Mouse (Mus musculus): ENCODE measurements around the gene Pm20d1.
A peak's percentile ranks its signal among the peaks of the same experiment; 100 is the strongest.

Pm20d1 gene

GRCm38 (mm10) chr1:131827787-131828258, 30.6 kb downstream of the Pm20d1 start:
- peaks cover 84% of the 10 kb centered on the region for H3K4me1 ChIP-seq (replicated peaks; ENCODE audit: low read depth, low read length)
- peaks cover 37% of the 10 kb centered on the region for H3K36me3 ChIP-seq (ENCODE audit: insufficient read depth, low read length)
- H3K4me3 ChIP-seq (replicated peaks; ENCODE audit: low read length) = peak overlapping the region; percentile 96
- no peak for TF ChIP-seq CTCF (conservative IDR thresholded peaks at IDR 0.05; ENCODE audit: low read length)
- no peak for TF ChIP-seq POU5F1 (IDR thresholded peaks at IDR 0.05; ENCODE audit: borderline replicate concordance, low read length)
- no peak for TF ChIP-seq NANOG (IDR thresholded peaks at IDR 0.05; ENCODE audit: borderline replicate concordance, low read length)
- no peaks in the 10 kb centered on the region for H3K27me3 ChIP-seq (ENCODE audit: insufficient read depth, low read length)
- no peaks in the 10 kb centered on the region for H3K9me3 ChIP-seq (ENCODE audit: low read length)

GRCm38 (mm10) chr1:131828297-131829126, 31.3 kb downstream of the Pm20d1 start:
- peaks cover 43% of the 10 kb centered on the region for H3K36me3 ChIP-seq (ENCODE audit: insufficient read depth, low read length)
- TF ChIP-seq POU5F1 (IDR thresholded peaks at IDR 0.05; ENCODE audit: borderline replicate concordance, low read length) = no peak
- no peak for TF ChIP-seq CTCF (conservative IDR thresholded peaks at IDR 0.05; ENCODE audit: low read length)
- no peak for TF ChIP-seq NANOG (IDR thresholded peaks at IDR 0.05; ENCODE audit: borderline replicate concordance, low read length)
- no peaks in the 10 kb centered on the region for H3K9me3 ChIP-seq (ENCODE audit: low read length)
- peak overlapping the region; percentile 96 for H3K4me3 ChIP-seq (replicated peaks; ENCODE audit: low read length)
- peaks cover 83% of the 10 kb centered on the region for H3K4me1 ChIP-seq (replicated peaks; ENCODE audit: low read depth, low read length)
- H3K27me3 ChIP-seq (ENCODE audit: insufficient read depth, low read length) = no peaks in the 10 kb centered on the region

- no peak for TF ChIP-seq POU5F1 (IDR thresholded peaks at IDR 0.05; ENCODE audit: borderline replicate concordance, low read length)
- TF ChIP-seq NANOG (IDR thresholded peaks at IDR 0.05; ENCODE audit: borderline replicate concordance, low read length) = no peak
- TF ChIP-seq CTCF (conservative IDR thresholded peaks at IDR 0.05; ENCODE audit: low read length) = no peak
- H3K9me3 ChIP-seq (ENCODE audit: low read length) = no peaks in the 10 kb centered on the region
- peaks cover 83% of the 10 kb centered on the region for H3K4me1 ChIP-seq (replicated peaks; ENCODE audit: low read depth, low read length)
- no peaks in the 10 kb centered on the region for H3K27me3 ChIP-seq (ENCODE audit: insufficient read depth, low read length)
- peaks cover 51% of the 10 kb centered on the region for H3K36me3 ChIP-seq (ENCODE audit: insufficient read depth, low read length)
- H3K4me3 ChIP-seq (replicated peaks; ENCODE audit: low read length) = peak overlapping the region; percentile 96
Observed at GRCm38 (mm10) chr1:131829279-131829678, 32.1 kb downstream of the Pm20d1 start.

- Histone ChIP-seq H3K4me1 (replicated peaks; ENCODE audit: low read depth, low read length) (peaks cover 86% of the 10 kb centered on the region), H3K9me3 (ENCODE audit: low read length) (no peaks in the 10 kb centered on the region), H3K27me3 (ENCODE audit: insufficient read depth, low read length) (no peaks in the 10 kb centered on the region), H3K4me3 (replicated peaks; ENCODE audit: low read length) (0 out of 2 replicates have a peak overlapping the region, but pooled peaks have one; percentile 7), H3K36me3 (ENCODE audit: insufficient read depth, low read length) (peaks cover 64% of the 10 kb centered on the region)
- TF ChIP-seq POU5F1 (IDR thresholded peaks at IDR 0.05; ENCODE audit: borderline replicate concordance, low read length) (no peak), CTCF (conservative IDR thresholded peaks at IDR 0.05; ENCODE audit: low read length) (no peak), NANOG (IDR thresholded peaks at IDR 0.05; ENCODE audit: borderline replicate concordance, low read length) (no peak)
Observed at GRCm38 (mm10) chr1:131830561-131830960, 33.4 kb downstream of the Pm20d1 start.

GRCm38 (mm10) chr1:131830971-131831641, 33.9 kb downstream of the Pm20d1 start:
- Histone ChIP-seq H3K36me3 (ENCODE audit: insufficient read depth, low read length) (peaks cover 69% of the 10 kb centered on the region), H3K27me3 (ENCODE audit: insufficient read depth, low read length) (no peaks in the 10 kb centered on the region), H3K9me3 (ENCODE audit: low read length) (no peaks in the 10 kb centered on the region), H3K4me1 (replicated peaks; ENCODE audit: low read depth, low read length) (peaks cover 85% of the 10 kb centered on the region), H3K4me3 (replicated peaks; ENCODE audit: low read length) (0 out of 2 replicates have a peak overlapping the region, but pooled peaks have one; percentile 7)
- no peak for TF ChIP-seq NANOG (IDR thresholded peaks at IDR 0.05; ENCODE audit: borderline replicate concordance, low read length)
- TF ChIP-seq POU5F1 (IDR thresholded peaks at IDR 0.05; ENCODE audit: borderline replicate concordance, low read length) = no peak
- TF ChIP-seq CTCF (conservative IDR thresholded peaks at IDR 0.05; ENCODE audit: low read length) = no peak

- Histone ChIP-seq H3K9me3 (ENCODE audit: low read length) (no peaks in the 10 kb centered on the region), H3K27me3 (ENCODE audit: insufficient read depth, low read length) (no peaks in the 10 kb centered on the region), H3K4me1 (replicated peaks; ENCODE audit: low read depth, low read length) (peaks cover 78% of the 10 kb centered on the region), H3K36me3 (ENCODE audit: insufficient read depth, low read length) (peaks cover 99% of the 10 kb centered on the region), H3K4me3 (replicated peaks; ENCODE audit: low read length) (no peak overlapping the region)
- TF ChIP-seq POU5F1 (IDR thresholded peaks at IDR 0.05; ENCODE audit: borderline replicate concordance, low read length) (no peak), NANOG (IDR thresholded peaks at IDR 0.05; ENCODE audit: borderline replicate concordance, low read length) (no peak), CTCF (conservative IDR thresholded peaks at IDR 0.05; ENCODE audit: low read length) (no peak)
Observed at GRCm38 (mm10) chr1:131837035-131837434, 39.9 kb downstream of the Pm20d1 start.

GRCm38 (mm10) chr1:131838542-131838941, 41.4 kb downstream of the Pm20d1 start:
- TF ChIP-seq CTCF (conservative IDR thresholded peaks at IDR 0.05; ENCODE audit: low read length) (no peak), NANOG (IDR thresholded peaks at IDR 0.05; ENCODE audit: borderline replicate concordance, low read length) (no peak), POU5F1 (IDR thresholded peaks at IDR 0.05; ENCODE audit: borderline replicate concordance, low read length) (no peak)

GRCm38 (mm10) chr1:131839279-131839678, 42.1 kb downstream of the Pm20d1 start:
- H3K36me3 ChIP-seq (ENCODE audit: insufficient read depth, low read length) = peaks cover 100% of the 10 kb centered on the region
- no peaks in the 10 kb centered on the region for H3K27me3 ChIP-seq (ENCODE audit: insufficient read depth, low read length)
- no peaks in the 10 kb centered on the region for H3K9me3 ChIP-seq (ENCODE audit: low read length)
- peaks cover 66% of the 10 kb centered on the region for H3K4me1 ChIP-seq (replicated peaks; ENCODE audit: low read depth, low read length)
- H3K4me3 ChIP-seq (replicated peaks; ENCODE audit: low read length) = no peak overlapping the region
- TF ChIP-seq CTCF (conservative IDR thresholded peaks at IDR 0.05; ENCODE audit: low read length) (no peak), NANOG (IDR thresholded peaks at IDR 0.05; ENCODE audit: borderline replicate concordance, low read length) (no peak), POU5F1 (IDR thresholded peaks at IDR 0.05; ENCODE audit: borderline replicate concordance, low read length) (no peak)

More at GRCm38 (mm10) chr1:131838542-131838941, 41.4 kb downstream of the Pm20d1 start:
- Histone ChIP-seq H3K4me3 (replicated peaks; ENCODE audit: low read length) (no peak overlapping the region), H3K27me3 (ENCODE audit: insufficient read depth, low read length) (no peaks in the 10 kb centered on the region), H3K4me1 (replicated peaks; ENCODE audit: low read depth, low read length) (peaks cover 68% of the 10 kb centered on the region), H3K36me3 (ENCODE audit: insufficient read depth, low read length) (peaks cover 100% of the 10 kb centered on the region), H3K9me3 (ENCODE audit: low read length) (no peaks in the 10 kb centered on the region)

Data from E14TG2a.4 (cell line).